Mouse (Mus musculus): Measurements from ENCODE around the gene Gm21663. TPM values are rescaled to one million over a fixed set of nuclear protein-coding genes. Genes with fewer than 3 reads are reported as not detected.

Gene Gm21663
- polyA plus RNA-seq, 1 experiment from 2014 or later: not detected

- 64% methylated on average over 1 of the region's 1 CpGs for WGBS
- Histone ChIP-seq H3K4me1 (ENCODE audit: insufficient read depth, low read depth, low read length) (no peaks in the 10 kb centered on the region), H3K4me3 (ENCODE audit: low read depth, low read length) (no peak overlapping the region), H3K9me3 (ENCODE audit: low read length) (no peaks in the 10 kb centered on the region), H3K9ac (replicated peaks; ENCODE audit: low read depth) (no peak overlapping the region), H3K27me3 (replicated peaks; ENCODE audit: insufficient read depth, low read length) (no peaks in the 10 kb centered on the region), H3K4me2 (replicated peaks; ENCODE audit: low read depth, low read length) (no peak overlapping the region), H3K36me3 (ENCODE audit: insufficient read depth, low read length) (no peaks in the 10 kb centered on the region), H3K27ac (ENCODE audit: low read length) (no peak overlapping the region)
- no peak for DNase-seq (ENCODE audit: low spot score)
- no peak for TF ChIP-seq CTCF (IDR thresholded peaks at IDR 0.05)
- TF ChIP-seq EP300 (IDR thresholded peaks at IDR 0.05): no peak
- no peak for ATAC-seq
These were observed 50.9 kb downstream of the Gm21663 start for GRCm38 (mm10) chr5:25891321-25891720.

GRCm38 (mm10) chr5:25889746-25890382 is 52.3 kb downstream of the Gm21663 start:
- DNase-seq (ENCODE audit: low spot score): no peak
- Histone ChIP-seq H3K4me2 (replicated peaks; ENCODE audit: low read depth, low read length) (no peak overlapping the region), H3K27ac (ENCODE audit: low read length) (no peak overlapping the region), H3K27me3 (replicated peaks; ENCODE audit: insufficient read depth, low read length) (no peaks in the 10 kb centered on the region), H3K9me3 (ENCODE audit: low read length) (0 out of 2 replicates have a peak, but pooled peaks cover under 1% of the 10 kb centered on the region), H3K9ac (replicated peaks; ENCODE audit: low read depth) (no peak overlapping the region), H3K4me3 (ENCODE audit: low read depth, low read length) (no peak overlapping the region), H3K4me1 (ENCODE audit: insufficient read depth, low read depth, low read length) (no peaks in the 10 kb centered on the region), H3K36me3 (ENCODE audit: insufficient read depth, low read length) (no peaks in the 10 kb centered on the region)
- WGBS: 53% methylated on average over 3 of the region's 3 CpGs
- TF ChIP-seq EP300 (IDR thresholded peaks at IDR 0.05): no peak
- no peak for TF ChIP-seq CTCF (IDR thresholded peaks at IDR 0.05)
- ATAC-seq: no peak

- WGBS: 57% methylated on average over 3 of the region's 3 CpGs
- no peaks in the 10 kb centered on the region for H3K36me3 ChIP-seq (ENCODE audit: insufficient read depth, low read length)
- TF ChIP-seq EP300 (IDR thresholded peaks at IDR 0.05) (no peak), CTCF (IDR thresholded peaks at IDR 0.05) (no peak)
- no peaks in the 10 kb centered on the region for H3K27me3 ChIP-seq (replicated peaks; ENCODE audit: insufficient read depth, low read length)
- no peak overlapping the region for H3K4me2 ChIP-seq (replicated peaks; ENCODE audit: low read depth, low read length)
- H3K9me3 ChIP-seq (ENCODE audit: low read length): 0 out of 2 replicates have a peak, but pooled peaks cover 2% of the 10 kb centered on the region
- DNase-seq (ENCODE audit: low spot score): no peak
- no peak overlapping the region for H3K27ac ChIP-seq (ENCODE audit: low read length)
- ATAC-seq: no peak
- no peak overlapping the region for H3K9ac ChIP-seq (replicated peaks; ENCODE audit: low read depth)
- H3K4me1 ChIP-seq (ENCODE audit: insufficient read depth, low read depth, low read length): no peaks in the 10 kb centered on the region
- no peak overlapping the region for H3K4me3 ChIP-seq (ENCODE audit: low read depth, low read length)
These were observed 55.5 kb downstream of the Gm21663 start for GRCm38 (mm10) chr5:25886708-25887107.

Other genes starting within 250 kb of the Gm21663 start
- gene Xrcc2, start 236.6 kb downstream of the Gm21663 start, polyA plus RNA-seq (2015; fragmentation: Nextera tagmentation; extraction: Ambion mirVana): 1.6 and 1.9 TPM in 2 replicates
- 0.53 and 0.79 TPM in 2 replicates for gene Actr3b, start 182.4 kb downstream of the Gm21663 start, polyA plus RNA-seq (2015; fragmentation: Nextera tagmentation; extraction: Ambion mirVana)
- gene Gm21671, start 12.0 kb upstream of the Gm21663 start, polyA plus RNA-seq (2015; fragmentation: Nextera tagmentation; extraction: Ambion mirVana): not detected in 2 replicates
- gene Gm21680, start 30.3 kb upstream of the Gm21663 start, polyA plus RNA-seq (2015; fragmentation: Nextera tagmentation; extraction: Ambion mirVana): not detected in 2 replicates
- not detected in 2 replicates for gene Gm21698, start 46.3 kb upstream of the Gm21663 start, polyA plus RNA-seq (2015; fragmentation: Nextera tagmentation; extraction: Ambion mirVana)
- gene Gm1979, start 62.4 kb upstream of the Gm21663 start, polyA plus RNA-seq (2015; fragmentation: Nextera tagmentation; extraction: Ambion mirVana): not detected in 2 replicates
- not detected in 2 replicates for gene Gm5862, start 80.5 kb upstream of the Gm21663 start, polyA plus RNA-seq (2015; fragmentation: Nextera tagmentation; extraction: Ambion mirVana)
- gene Speer4a, start 97.2 kb upstream of the Gm21663 start, polyA plus RNA-seq (2015; fragmentation: Nextera tagmentation; extraction: Ambion mirVana): not detected in 2 replicates
- gene Gm7347, start 116.2 kb upstream of the Gm21663 start, polyA plus RNA-seq (2015; fragmentation: Nextera tagmentation; extraction: Ambion mirVana): not detected in 2 replicates
- not detected in 2 replicates for gene Gm10471, start 146.9 kb upstream of the Gm21663 start, polyA plus RNA-seq (2015; fragmentation: Nextera tagmentation; extraction: Ambion mirVana)
- gene 5031410I06Rik, start 163.0 kb upstream of the Gm21663 start, polyA plus RNA-seq (2015; fragmentation: Nextera tagmentation; extraction: Ambion mirVana): not detected in 2 replicates
- gene Gm10220, start 179.0 kb upstream of the Gm21663 start, polyA plus RNA-seq (2015; fragmentation: Nextera tagmentation; extraction: Ambion mirVana): not detected in 2 replicates